Mouse (Mus musculus) erythroblast, embryonic 14.5 days (primary cell): ENCODE data around the gene Stpg3.

Experiments used
- GATA1 ChIP-seq: IDR thresholded peaks from 2 replicates; pipeline ENCODE4 v1.6.1; 2012; ENCODE audit warnings: low read length, inconsistent platforms, mixed read lengths
- TAL1 ChIP-seq: IDR thresholded peaks from 3 replicates; pipeline ENCODE4 v1.6.1; 2012; ENCODE audit warnings: low read length, inconsistent platforms, mixed read lengths

DNA sequence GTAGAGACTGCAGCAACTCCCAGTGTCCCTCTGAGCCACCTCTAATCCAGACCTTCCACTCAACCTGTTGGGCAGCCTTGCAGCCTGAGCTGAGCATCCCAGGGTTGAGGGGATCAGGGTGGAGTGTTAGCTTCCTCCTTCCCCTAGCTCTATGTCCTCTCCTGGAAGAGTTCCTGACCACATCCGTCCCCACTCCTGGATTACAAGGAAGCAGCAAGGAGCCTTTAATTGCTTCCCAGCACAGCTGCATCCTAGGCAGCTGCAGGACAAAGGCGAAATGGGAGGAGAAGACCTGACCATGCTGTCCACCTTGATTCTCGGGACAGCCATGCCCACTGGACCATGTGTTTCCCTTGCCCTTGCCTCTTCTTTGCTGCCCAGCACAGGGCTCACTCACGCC, 37.4 kb downstream of the Stpg3 start:
- TF ChIP-seq TAL1, result no peak
- no peak for TF ChIP-seq GATA1
